Mouse (Mus musculus) G1E-ER4 (cell line): Measurements from ENCODE around the gene Nupl2. TPM values are rescaled to one million over a fixed set of nuclear protein-coding genes. Genes with fewer than 3 reads are reported as not detected.

Experiments used
- GATA1 ChIP-seq: IDR thresholded peaks from one replicate; pipeline ENCODE4 v1.8.0; 2012; ENCODE audit warnings: low read length, inconsistent platforms
- polyA plus RNA-seq: library from polyadenylated mRNA; stranded (reverse); fragments of >175 nt; gene quantifications from 2 replicates; pipeline ENCODE4 v1.2.3, GENCODE M21; 2012

The Nupl2 gene
- 15.2 and 19.4 TPM in 2 replicates for polyA plus RNA-seq

DNA sequence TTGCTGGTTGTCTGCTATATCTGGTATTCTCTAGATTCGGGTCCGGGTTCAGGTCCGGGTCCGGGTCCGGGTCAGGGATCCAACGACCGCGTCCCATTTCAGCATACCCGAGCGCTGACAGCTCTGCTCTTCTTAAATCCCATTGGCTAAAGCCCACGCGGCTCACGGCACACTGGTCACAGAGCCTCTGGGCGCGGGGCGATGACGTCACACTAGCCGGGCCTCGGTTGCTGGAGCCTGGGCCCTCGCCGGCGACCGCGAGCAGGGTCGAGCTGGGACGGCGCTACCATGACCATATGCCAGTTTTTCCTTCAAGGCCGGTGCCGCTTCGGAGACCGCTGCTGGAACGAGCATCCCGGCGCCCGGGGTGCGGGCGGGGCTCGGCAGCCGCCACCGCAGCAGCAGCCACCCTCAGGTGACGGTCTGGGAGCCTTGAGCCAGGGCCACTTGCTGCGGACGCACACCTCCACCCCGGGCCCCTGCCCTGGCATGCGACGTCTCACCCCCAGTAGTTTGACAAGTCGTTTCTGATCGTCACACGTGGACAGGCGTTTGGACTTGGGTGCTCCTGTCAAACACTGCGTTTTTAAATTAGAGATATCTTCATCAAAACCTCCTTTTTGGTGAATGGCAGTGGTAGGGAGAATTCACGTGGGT, at the start of gene Nupl2:
TSS of gene Nupl2 (plus strand) at position 175 of the 657 bp plus-strand sequence.
- TF ChIP-seq GATA1 = no peak

DNA sequence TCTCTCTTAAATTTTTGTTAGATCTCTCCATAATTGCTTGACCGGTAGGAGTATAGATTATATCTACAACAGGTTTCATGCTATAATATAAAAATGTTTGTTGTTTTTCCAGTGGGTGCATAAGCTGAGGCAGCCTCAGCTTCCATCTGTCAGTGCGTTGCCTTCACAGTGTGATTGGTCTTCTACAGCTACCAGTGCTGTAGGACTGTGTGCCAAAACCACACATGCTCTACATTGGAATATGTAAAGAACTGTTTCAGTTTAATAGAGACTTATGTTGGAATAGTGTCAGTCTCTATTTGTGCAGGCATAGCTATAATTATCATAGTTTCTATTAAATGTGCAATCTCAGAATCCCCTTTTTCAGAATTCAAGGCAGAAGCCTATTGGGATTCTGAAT, 42.5 kb upstream of the Nupl2 start:
- no peak for TF ChIP-seq GATA1

DNA sequence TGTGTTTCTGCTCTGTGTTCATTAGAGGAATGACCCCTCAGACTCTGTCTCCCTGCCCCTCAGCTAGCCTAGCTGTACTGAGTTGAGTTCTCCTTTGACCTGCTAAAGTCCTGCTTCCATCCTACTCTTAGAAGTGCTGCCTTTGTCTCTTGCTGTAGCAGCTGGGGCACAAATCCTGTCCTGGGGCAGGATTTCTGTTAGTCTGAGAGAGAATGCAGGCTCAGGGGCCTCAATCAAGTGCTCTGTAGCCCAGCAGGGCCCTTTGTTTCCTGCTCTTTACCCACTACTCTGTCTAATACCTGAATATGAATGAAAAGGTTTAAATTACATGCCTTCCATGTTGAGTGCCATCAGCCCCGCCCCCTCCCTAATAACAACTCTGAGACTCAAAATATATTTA, 40.6 kb upstream of the Nupl2 start:
- TF ChIP-seq GATA1 = no peak

DNA sequence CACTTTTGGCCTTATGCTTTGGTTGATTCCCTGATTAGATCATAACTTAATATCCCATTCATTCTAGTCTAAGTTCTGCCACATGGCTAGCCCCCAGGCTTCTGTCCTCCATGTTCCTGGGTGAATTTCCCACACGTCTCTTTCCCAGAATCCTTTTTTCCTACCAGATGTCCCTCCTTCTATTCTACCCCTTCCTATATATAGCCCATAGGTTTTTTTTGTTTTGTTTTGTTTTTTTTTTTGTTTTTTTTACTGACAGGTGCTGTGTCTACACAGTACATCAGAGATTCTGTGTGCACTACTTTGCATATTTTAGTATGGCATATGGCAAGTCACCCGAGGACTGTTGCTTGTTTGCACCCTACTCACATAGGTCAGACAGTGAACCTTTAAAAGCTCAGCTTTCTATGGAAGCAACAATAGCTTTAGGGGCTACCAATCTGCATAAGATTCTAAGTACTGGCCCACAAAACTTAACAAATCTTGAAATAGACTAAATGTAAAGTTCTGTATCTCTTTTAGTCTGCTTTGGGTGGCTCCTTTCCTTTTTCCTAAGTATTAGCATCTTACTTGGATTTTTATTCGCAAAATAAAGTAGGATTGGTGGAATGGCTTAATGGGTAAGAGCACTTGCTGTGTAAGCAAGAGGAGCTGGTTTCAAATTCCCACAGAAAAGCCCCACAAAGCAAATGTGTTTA, 40.0 kb upstream of the Nupl2 start:
- no peak for TF ChIP-seq GATA1

- TF ChIP-seq GATA1 = no peak
Measured at GRCm38 (mm10) chr5:24125910-24126636, 38.7 kb upstream of the Nupl2 start.

- no peak for TF ChIP-seq GATA1
Measured at GRCm38 (mm10) chr5:24126967-24127366, 37.8 kb upstream of the Nupl2 start.

- no peak for TF ChIP-seq GATA1
Measured at GRCm38 (mm10) chr5:24146964-24147363, 17.8 kb upstream of the Nupl2 start.

DNA sequence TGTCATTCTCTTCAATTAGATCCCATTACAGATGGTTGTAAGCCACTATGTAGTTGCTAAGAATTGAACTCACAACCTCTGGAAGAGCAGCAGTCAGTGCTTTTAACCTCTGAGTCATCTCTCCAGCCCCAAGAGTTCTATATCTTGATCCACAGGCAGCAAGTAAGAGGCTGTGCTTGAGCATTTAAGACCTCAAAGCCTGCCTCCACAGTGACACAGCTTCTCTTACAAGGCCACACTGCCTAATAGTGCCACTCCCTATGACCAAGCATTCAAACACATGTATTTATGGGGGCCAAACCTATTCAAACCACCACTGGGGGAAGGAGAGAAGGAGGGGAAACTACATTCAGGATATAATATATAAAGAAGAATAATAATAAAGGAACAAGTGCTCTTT, 12.6 kb upstream of the Nupl2 start:
- no peak for TF ChIP-seq GATA1

DNA sequence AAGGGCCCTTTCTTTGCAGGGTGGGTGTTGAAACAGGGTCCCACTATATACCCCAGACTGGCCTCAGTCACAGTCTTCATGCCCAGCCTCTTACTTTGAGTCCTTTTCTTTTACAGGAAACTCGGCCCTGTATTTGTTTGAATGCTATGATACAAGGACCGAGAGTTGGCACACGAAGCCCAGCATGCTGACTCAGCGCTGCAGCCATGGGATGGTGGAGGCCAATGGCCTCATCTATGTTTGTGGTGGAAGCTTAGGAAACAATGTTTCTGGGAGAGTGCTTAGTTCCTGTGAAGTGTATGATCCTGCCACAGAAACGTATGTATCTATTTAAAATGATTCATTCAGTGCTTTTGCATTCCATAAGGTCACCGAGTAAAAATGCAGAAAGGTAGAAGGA, 8.0 kb upstream of the Nupl2 start:
- TF ChIP-seq GATA1 = no peak

DNA sequence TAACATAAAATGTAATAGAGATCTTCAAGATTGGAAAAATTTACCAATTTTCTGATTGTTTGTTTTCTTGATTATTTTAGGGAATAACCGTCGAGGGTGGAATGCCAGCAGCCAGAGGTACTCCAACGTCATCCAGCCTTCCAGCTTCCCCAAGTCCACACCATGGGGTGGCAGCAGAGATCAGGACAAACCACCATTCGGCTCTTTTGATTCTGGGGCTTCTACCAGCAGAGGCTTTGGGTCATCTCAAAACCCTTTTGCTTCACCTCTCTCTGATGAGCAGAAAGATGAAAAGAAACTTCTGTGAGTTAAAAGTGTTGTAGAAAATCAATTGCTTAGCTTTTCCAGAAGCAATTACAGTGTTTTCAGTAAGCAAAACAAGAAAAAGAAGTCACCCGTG, 2.5 kb downstream of the Nupl2 start:
- no peak for TF ChIP-seq GATA1

GRCm38 (mm10) chr5:24169881-24170280, 5.1 kb downstream of the Nupl2 start:
- TF ChIP-seq GATA1 = no peak

GRCm38 (mm10) chr5:24172092-24172491, 7.3 kb downstream of the Nupl2 start:
- no peak for TF ChIP-seq GATA1

GRCm38 (mm10) chr5:24181514-24182295, 16.9 kb downstream of the Nupl2 start:
- no peak for TF ChIP-seq GATA1

DNA sequence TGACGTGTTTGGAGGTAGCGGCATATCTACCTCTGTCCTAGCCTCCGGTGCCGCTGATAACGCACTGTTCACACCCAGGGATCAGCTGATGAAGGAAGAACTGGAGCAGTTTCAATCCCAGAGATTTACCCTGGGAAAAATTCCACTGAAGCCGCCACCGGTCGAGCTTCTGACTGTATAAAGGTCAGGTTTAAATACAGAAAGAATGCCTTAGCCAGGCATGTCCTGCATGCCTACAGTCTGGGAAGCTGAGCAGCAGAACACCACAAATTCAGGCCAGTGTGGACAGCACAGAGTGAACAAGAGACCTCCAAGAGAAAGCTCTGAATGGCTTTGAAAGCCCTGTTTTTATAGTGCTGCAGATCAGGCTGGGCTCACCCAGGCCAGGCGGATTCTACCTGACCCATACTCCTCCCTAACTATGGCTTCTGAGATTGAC, 17.6 kb downstream of the Nupl2 start:
- no peak for TF ChIP-seq GATA1

DNA sequence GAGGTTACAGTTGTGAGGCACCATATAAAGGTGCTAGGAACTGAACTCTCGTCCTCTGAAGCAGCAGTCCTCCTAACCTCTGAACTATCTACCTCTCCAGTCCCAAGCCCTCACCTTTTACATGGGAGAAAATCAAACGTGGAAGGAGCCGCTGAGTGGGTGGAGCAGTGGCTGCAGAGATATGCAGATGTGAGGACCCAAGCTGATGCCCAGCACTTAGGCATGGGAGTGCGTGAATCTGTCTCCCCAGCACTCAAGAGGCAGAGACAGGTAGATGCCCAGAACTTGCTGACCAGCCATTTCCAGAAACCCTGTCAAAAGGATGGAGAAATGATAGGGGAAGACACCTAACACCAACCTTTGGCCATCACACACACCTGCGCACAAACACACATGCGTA, 18.3 kb downstream of the Nupl2 start:
- no peak for TF ChIP-seq GATA1

DNA sequence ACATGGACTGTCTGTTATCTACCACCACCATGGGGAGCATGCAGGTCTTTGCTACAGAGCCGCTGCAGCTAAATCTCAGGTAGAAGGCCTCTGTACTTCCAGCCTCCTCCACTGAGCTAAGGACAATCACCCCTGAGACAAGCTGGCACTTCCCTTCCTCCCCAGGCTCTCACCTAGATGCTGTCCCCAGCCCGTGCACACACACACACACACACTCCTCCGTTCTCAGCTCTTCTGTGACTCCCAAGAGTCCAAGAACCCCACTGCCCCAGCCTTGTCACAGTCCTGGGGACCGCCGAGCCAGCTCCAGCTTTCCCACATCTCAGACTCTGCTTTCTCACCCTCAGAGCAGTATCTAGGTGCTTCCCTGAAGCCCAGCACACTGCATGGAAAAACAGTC, 19.2 kb downstream of the Nupl2 start:
- no peak for TF ChIP-seq GATA1

DNA sequence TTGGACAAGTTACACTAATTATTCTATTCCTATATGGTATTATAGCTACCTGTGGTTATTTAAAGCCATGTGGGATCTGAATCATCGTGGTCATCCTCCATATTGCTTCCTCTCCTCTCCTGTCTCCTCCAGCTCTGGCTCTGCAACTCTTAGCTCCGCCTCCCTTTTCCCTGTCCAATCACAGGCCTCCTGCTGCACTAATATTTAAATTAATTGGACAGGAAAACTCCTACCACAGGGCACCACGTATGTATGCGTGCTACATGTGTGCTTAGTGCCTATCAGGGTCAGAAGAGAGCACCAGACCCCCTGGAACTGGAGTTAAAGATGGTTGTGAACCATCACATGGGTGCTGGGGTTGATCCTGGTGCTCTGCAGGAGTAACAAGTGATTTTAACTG, 23.7 kb downstream of the Nupl2 start:
- TF ChIP-seq GATA1 = no peak
